Mouse (Mus musculus) left cerebral cortex, adult 11 months (tissue): ENCODE measurements around the gene Pcx.

Experiments
- DNase-seq: peaks from one replicate; pipeline ENCODE4 v3.0.0; 2022; ENCODE audit warnings: low spot score

Gene Pcx

DNA sequence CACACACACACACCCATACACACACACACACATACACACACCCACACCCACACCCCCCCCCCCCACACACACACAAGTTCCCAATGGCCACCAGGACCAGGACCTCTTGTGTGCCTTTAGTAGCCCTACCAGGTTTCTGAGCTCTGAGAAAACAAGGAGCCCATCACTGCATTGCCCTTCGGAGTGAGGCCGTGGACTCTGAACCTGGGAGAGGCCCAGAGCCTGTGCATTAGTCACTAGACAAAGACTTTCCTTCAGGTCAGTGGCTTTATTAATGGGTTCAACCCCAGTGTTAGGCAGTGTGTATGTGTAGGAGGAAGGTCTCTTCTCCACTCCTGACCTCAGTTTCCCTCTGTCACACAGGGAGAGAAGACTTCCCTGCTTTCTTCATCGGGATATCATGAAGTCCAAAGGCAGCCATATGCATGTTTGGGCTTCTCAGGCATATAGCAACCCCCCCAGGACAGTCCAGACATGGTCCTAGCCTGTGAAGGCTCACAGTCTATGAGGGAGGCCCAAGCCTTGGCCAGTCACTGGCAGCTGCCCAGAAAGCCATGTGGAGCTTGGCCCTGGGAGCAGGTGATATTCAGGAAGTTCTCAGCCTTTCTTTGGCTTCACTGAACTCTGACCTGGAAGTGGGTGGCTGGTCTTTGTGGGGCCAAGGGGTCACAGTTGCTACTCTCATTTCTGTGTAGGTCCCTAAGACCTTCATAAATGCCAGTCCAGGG, 13.6 kb upstream of the Pcx start:
- DNase-seq, result no peak

DNA sequence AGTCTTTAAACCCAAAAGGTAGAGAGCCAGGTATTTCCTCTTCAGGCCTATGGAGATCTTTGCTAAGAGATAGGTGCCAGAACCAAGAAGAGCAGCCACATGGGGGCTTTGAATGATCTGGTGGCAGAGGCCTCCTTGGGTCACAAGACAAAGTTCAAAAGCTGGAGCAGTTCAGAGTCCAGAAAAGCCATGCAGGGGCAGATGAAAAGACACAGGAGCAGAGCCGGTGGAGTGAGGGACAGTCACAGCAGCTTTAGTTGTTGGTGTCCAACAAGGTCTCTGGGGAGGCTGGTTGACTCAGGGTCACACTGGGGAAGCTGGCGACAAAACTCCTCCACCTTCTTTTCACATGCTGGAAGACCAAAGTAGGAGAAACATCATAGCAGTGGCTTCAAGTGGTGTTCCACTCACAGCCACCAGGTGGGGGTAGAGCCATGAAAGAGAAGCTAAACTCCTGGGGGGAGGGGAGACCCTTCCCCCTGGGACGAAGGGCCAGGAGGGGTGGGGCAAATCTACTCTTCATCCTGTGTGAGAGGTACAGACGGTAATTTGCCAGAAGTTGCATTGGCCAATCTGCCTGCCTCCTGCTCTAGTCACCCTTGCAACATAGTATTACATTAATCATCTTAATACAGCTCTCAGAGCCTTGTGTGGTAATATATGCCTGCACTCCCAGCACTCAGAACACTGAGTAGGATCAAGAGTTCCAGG, 12.9 kb upstream of the Pcx start:
- no peak for DNase-seq

DNA sequence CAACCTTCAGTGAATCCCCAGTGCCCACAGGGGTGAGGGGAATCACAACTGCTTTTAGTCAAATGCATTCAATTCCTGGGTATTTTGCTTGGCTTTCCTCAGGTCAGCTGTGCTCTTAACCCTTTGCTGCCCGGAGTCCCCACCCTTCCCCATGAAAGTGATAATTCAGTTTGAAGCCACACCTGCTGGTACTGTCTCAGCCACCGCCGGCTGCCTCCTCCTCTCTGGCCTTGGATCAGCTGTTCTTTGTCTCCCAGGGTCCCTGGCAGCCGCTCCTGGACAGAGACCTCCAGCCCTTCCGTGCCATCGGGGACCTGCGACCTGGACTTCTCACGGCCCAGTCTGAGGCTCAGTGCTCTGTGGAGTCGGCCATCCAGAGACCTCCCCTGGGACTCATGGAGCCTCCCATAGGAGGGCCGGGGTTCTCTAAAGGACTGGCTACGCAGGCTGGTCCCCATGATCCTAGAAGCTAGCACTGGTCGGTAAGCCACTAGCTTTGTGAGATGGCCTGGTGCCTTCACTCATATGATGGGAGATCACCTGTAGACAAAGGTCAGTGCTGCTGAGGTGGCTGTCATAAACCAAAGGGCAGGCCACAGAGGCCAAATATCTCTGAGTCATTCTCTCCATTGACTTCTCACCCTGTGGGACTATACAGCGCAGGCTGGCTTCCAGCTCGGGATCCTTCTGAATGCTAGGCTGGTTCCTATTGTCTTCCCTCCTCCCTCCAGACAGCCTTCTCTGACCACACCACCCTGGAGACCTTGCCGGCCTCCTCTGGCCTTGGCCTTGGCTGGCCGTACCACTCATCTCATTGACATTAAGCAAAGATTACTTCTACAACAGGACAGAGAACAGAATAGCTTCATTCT, 12.0 kb upstream of the Pcx start, which contains the start of gene 2010003K11Rik:
Gene 2010003K11Rik, minus strand, starts transcription at position 522 of the 872 bp plus-strand sequence.
- no peak for DNase-seq

DNA sequence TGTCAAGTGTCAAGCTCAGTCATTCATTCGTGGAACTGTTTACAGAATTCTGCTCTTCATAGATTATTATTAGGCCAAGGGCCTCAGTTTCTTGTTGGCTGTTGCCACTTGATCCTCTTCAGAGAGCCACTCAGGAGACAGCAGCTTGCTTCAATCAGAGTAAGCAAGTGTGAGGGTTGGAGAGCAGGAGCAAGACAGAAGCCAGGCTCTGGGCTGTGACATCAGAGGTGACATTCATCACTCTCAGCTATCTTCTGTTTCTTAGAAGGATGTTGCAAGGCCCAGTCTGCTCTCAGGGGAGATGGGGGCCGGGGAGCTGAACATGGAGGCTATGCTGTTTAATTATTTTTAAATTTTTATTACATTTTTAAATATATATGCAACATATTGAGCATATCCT, 7.6 kb upstream of the Pcx start:
- DNase-seq, result no peak

DNA sequence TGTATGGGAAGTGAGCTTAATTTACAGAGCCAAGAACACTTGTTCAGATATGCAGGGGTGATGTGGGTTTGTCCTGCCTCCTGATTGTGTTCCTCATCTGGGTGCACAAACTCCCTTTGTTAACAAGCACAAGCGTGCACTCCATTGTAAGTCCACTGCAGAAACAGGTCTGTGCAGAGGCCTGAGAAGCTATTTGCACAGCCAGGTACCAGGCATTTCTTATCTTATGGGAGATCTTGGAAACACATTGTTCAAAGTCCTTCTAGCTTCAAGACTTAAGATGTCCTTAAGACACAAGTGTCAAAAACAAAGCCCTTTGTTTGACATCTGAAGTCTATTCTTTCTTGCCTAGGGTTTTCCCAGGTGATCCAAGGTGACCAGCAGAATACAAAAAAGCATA, 5.4 kb upstream of the Pcx start:
- DNase-seq, result no peak

DNA sequence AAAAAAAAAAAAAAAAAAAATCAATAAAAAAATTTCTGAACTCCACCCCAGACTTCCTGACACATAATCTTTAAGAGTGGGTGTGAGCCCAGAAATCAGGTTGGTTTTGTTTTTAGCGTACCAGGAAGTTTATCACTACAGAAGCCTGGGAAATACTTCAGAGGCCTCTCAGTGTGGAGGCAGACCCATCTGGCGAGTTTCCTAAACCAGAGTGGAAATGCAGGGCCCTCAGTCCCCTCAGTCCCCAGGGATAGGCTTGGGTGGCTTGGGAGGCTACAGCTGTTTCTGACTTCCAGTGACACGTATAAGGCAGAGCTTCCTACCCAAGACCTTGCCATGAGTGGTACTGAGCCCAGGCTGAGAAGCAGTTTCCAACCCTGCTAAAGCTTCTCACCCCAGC, 2.5 kb upstream of the Pcx start:
- DNase-seq, result no peak

DNA sequence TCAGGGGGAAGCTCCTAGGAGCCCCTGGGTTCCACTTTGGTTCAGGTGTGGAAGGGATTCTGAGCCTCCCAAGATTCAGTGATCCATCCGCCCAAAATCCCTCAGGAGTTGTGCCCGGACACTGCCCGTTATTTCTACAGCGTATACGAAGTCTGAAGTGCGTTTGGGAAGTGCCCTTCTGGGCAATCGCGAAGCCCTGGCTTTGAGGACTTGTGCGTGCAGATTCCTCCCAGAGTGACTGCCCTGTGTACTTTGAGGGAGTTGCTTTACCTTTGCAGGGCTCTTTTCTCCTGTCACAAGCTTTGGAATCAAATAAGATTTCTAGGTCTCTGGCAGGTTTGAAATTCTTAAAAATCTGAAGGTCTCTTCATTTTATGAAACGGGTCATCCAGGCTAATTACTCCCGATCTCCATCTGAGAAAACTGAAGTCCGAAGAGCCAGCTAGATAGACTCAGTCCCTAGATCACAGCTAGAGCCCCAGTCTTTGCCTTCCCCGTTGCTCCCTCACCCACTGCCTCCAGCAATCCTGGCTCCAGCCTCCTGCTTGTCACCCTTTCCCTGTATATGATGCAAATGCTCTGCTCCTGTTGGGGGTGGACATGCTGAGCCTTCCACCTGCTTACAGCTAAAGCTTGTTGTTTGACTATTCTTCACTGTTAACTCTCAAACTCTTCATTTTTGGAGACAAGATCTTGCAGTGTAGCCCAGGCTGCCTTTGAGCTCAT, 1.0 kb downstream of the Pcx start:
- no peak for DNase-seq

DNA sequence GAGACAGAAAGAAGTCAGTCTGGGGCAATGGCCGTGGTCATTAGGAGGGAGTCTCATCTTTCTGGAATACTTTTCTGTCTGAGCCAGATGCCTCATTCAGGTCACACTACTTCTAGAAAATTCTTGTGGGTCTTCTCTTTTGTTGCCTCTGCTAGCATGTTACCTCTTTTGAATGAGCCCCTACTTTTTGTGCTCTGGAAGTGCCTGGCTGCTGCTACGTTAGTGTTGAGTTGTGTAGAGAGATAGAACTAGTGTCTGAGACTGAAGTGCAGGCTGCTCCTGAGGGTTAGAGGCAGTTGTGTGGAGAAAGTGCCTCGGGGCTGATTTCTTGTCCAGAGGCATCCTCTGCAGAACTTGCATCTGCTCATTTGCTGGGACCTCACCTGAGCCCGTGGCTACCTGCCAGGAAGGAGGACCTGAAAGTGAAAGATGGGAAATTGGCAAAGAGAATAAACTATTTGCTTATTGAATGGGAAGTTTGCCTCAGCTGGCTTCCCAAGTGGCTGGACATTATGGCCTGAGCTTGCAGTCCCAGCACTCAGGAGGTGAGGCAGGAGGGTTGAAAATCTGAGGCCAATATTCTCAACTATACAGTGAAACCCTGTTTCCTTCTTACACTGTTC, 3.1 kb downstream of the Pcx start:
- no peak for DNase-seq

DNA sequence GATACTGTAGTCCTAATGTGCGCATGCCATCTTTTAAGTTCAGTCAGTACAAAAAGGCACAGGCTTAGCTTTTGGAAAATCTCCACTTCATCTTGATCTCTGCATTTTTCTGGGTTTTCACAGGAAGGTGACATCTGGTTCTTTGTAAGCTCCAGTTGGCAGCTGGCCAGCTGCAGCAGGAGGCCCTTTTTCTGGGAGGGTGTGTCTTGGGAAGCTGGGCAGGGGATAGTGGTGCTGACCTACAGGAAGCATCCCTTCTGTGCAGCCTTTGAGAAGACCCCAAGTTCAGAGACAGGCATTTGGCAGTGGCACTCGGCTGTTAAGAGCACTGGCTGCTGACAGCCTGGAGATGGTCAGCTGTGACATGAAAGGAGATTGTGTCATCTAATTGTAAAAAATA, 5.5 kb downstream of the Pcx start:
- no peak for DNase-seq

DNA sequence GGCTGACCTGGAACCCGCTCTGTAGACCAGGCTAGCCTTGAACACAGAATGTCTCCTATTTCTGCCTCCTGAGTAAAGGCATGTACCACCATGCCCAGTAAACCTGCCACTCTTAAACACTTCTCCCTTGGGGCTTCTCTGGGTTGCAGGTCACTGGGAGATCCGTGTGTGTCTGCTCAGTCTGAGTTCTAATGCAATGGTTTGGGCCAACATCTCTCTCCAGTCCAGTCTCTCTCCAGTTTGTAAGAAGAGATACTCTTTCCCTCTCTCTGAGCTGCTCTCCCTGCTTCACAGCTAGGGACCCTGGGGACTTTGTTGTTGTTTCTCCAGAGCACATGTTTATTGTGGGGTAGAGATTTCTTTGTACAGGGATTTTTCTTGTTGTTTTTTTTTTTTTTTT, 6.0 kb downstream of the Pcx start:
- no peak for DNase-seq

DNA sequence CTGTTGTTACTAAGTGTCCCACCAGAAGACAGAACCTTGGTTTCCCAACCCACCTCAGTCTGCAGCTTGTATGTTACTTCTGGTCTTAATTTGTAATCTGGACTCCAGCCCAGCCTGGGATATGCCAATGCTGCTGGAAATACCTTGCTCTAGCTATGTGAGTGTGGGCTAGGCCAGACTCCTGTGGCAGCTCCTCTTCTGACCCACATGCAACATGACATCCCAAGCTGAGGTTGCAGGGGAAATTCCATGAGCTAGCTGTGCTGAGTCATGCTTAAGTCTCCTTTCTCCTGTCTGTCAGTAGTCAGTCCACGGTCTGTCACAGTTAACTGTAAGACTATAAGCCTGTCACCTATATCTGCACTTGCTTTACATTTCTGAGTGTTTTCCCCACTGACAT, 7.2 kb downstream of the Pcx start:
- DNase-seq, result no peak

DNA sequence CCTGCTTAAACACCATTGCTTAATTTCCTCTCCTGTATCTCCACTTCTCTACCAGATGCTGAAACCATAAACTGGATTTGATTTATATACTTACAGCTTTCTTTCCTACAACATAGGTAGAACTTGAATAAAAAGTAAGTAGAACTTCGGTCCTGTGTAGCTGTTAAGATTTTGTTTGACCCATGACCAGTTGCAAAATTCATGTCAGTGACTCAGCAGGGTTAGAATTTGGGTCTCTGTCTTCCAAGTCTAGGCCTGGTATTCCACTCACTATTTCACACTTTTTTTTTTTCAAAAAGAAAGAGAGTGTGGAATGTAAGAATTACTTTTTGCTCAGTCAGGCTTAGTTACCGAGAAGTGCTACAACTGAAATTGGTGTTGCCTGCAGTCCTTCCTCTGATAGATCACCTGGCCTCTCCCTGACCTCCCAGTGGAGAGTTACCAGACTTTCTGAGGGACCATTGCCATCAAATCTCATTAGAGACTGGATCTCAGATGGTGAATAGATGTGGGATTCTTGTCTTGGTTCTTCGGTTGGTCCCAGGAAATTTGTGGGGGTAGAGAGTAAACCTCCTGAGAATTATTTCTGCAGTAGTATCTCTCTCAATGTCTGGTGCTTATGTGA, 11.3 kb downstream of the Pcx start:
- DNase-seq, result no peak

DNA sequence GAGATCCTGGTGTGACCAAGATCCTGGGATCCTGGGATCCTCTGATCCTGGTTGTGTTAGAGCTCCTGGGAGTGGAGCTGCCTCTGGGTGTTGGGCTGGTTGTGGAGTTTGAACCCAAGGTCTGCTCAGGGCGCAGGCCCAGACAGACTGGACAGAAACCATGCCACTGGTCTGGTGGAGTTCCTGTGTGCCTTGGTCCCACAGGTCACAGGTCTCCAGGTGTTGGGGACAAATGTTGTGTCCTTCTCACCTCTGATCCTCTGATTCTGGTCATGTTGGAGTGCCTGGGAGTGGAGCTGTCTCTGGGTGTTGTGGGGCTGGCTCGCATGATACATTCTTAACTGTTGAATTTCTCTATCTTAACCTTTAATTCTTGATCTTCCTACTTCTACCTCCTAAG, 24.4 kb downstream of the Pcx start:
- no peak for DNase-seq

DNA sequence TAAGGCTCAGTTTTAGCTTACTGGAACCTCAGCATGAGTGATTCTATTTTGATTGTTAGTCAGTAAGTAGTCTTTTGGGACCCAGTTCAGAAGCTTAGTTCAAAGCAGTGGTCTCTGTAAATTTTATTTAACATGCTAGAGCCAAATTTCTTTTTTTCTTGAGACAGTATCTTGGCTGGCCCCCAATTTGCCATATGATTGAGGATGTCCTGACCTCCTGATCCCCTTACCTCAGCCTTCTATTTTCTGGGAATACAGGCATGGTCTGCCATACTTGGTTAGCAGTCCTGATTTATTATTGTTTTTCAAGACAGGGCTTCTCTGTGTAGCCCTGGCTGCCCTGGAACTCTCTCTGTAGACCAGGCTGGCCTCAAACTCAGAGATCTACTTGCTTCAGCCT, 25.6 kb downstream of the Pcx start:
- no peak for DNase-seq

DNA sequence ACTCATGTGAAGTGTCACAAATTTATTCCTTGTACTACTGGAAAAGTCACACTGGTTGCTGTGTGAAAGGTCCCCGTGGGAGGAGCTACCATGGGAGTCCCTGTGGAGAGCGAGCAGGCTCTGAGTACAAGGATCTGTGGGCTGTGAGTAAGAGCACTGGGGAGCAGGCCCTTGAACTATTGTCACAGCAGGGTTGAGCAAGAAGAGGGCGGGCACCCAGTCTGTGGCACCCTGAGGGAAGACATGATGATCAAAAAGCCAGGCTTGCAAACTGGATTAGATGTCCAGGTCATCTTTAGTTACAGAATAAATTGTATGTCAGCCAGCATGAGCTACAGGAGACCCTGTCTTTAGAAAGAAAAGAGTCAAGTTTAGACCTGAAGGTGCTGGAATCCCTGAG, 26.3 kb downstream of the Pcx start:
- no peak for DNase-seq

DNA sequence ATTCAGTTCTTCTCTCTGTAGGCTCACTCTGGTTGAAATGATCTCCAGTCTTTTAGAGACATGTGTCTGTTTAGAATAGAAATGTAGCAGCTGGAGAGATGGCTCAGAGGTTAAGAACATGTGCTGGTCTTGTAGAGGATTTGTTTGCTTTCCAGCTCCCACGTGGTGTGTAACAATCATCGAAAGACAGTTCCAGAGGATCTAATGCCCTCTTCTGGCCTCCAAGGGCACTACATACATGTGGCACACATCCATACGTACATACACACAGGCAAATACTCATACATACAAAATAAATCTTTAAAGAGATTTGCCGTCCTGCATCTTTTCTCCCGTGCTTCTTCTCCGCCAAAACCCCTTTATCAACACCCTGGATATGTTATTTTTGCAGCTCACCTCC, 30.0 kb downstream of the Pcx start:
- no peak for DNase-seq

DNA sequence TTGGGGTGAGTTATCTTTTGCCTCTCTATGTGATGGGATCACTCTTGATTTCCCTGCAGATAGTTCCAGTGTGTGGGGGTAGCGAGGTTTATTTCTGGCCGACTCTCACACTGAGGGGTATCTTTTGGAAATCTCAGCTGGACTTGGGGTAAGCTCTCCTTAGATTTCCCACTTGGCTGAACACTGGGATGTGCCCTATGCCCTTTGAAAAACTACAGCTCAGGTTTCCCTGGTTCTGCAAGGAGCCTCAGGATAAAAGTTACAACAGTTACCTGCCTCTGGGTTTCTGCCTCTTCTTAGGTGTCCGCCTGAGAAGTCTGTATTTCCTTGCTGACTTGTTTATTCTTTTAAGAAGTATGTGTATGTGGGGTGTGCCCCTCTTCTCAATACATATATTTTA, 30.7 kb downstream of the Pcx start:
- no peak for DNase-seq

DNA sequence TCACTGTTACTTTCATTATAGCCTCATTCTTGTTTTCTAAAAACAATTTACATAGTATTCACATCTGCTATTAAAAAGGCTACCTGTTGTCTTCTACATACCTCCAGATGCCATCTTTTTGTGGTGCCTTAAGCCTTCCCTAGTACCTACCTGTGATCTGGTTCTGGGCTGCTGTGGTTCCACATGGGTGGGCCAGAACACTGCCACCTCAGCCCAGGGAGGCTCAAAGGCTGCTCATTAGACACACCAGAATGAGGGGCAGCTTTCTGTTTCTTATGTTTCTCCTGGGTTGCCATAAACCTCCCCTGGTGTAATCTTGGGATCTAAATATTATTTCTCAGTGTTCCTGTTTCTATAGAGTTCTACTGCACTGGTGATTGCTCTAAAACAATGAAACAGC, 31.8 kb downstream of the Pcx start:
- no peak for DNase-seq

DNA sequence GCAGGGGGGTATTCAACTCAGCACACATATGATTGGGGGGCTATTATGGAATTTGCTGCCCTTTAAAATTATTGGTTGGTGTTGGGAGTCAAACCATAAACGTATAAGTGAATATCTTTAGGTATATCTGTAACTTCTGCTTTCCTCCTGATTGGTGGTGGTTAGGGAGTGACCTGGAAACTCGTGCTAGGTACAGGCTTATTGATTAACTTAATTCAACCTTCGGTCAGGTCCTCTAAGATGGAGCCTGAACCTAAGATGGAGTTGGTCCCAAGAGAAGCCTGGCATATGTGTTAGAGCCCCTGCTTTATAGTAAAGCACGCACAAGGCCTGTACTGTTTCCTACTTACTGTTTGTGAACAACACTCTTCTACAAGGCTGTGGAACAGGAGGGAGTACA, 34.8 kb downstream of the Pcx start:
- no peak for DNase-seq

DNA sequence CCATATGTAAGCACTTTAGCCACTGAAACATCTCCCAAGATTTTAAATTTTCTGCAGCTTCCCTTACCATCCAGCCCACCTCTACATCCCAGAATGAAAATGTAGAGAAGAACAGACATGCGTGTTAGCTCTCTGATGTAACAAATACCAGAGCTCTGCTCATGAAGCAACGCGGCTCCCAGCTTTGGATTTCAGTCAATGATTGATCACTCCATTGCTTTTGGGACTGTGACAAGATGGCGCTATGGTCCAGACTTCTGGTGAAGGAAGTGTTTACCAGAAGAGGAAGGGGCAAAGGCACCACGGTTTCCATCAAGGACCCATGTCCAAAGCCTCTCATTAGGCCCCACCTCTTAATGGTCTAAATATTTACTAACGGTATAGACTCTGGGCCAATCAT, 35.6 kb downstream of the Pcx start:
- DNase-seq, result no peak

DNA sequence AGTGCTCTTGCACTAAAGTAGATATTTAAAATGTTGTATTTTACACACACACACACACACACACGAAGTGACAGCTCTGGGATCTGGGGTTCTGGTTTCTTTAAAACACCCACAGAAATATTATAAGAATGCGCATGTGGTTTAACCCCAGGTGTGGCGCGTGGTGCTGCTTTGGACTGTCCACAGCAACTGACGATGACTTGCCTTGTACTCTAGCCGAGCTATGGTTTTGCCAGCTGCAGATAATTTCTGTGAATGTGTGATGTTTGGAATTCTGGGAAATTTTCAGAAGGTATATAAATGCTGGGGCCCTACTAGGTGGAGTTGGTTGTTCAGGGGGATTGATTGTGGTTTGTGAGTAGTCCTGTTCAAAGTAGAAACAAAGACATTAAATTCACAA, 37.5 kb downstream of the Pcx start:
- no peak for DNase-seq
